Mouse (Mus musculus): ENCODE measurements around the gene Nmd3.

Gene Nmd3

GRCm38 (mm10) chr3:69721814-69722186 is at the start of gene Nmd3:
Nmd3 (plus strand) TSS chr3:69721985.
- Histone ChIP-seq H3K4me3 (replicated peaks; ENCODE audit: low read length) (peak within 1 kb of the TSS; percentile 94), H3K36me3 (ENCODE audit: insufficient read depth, low read length) (peaks cover 33% of the 10 kb centered on the region), H3K4me1 (replicated peaks; ENCODE audit: low read depth, low read length) (peaks cover 36% of the 10 kb centered on the region), H3K9me3 (ENCODE audit: low read length) (no peaks in the 10 kb centered on the region), H3K27me3 (ENCODE audit: insufficient read depth, low read length) (no peaks in the 10 kb centered on the region)
- no peak for TF ChIP-seq CTCF (conservative IDR thresholded peaks at IDR 0.05; ENCODE audit: low read length)
- TF ChIP-seq POU5F1 (IDR thresholded peaks at IDR 0.05; ENCODE audit: borderline replicate concordance, low read length) = no peak
- TF ChIP-seq NANOG (IDR thresholded peaks at IDR 0.05; ENCODE audit: borderline replicate concordance, low read length) = no peak

- no peaks in the 10 kb centered on the region for H3K36me3 ChIP-seq (ENCODE audit: insufficient read depth, low read length)
- H3K27me3 ChIP-seq (ENCODE audit: insufficient read depth, low read length) = no peaks in the 10 kb centered on the region
- no peaks in the 10 kb centered on the region for H3K4me1 ChIP-seq (replicated peaks; ENCODE audit: low read depth, low read length)
- TF ChIP-seq POU5F1 (IDR thresholded peaks at IDR 0.05; ENCODE audit: borderline replicate concordance, low read length) = no peak
- no peak for TF ChIP-seq NANOG (IDR thresholded peaks at IDR 0.05; ENCODE audit: borderline replicate concordance, low read length)
- TF ChIP-seq CTCF (conservative IDR thresholded peaks at IDR 0.05; ENCODE audit: low read length) = no peak
- no peak overlapping the region for H3K4me3 ChIP-seq (replicated peaks; ENCODE audit: low read length)
- H3K9me3 ChIP-seq (ENCODE audit: low read length) = peaks cover 6% of the 10 kb centered on the region; the same call in 1 of the 2 replicates
Observed at GRCm38 (mm10) chr3:69673351-69673750, 48.4 kb upstream of the Nmd3 start.

- Histone ChIP-seq H3K36me3 (ENCODE audit: insufficient read depth, low read length) (no peaks in the 10 kb centered on the region), H3K9me3 (ENCODE audit: low read length) (peaks cover 6% of the 10 kb centered on the region; the same call in 1 of the 2 replicates), H3K27me3 (ENCODE audit: insufficient read depth, low read length) (no peaks in the 10 kb centered on the region), H3K4me3 (replicated peaks; ENCODE audit: low read length) (no peak overlapping the region), H3K4me1 (replicated peaks; ENCODE audit: low read depth, low read length) (no peaks in the 10 kb centered on the region)
- TF ChIP-seq CTCF (conservative IDR thresholded peaks at IDR 0.05; ENCODE audit: low read length) (no peak), NANOG (IDR thresholded peaks at IDR 0.05; ENCODE audit: borderline replicate concordance, low read length) (no peak), POU5F1 (IDR thresholded peaks at IDR 0.05; ENCODE audit: borderline replicate concordance, low read length) (no peak)
Observed at GRCm38 (mm10) chr3:69674206-69674605, 47.6 kb upstream of the Nmd3 start.

GRCm38 (mm10) chr3:69689791-69690190 is 32.0 kb upstream of the Nmd3 start:
- H3K4me1 ChIP-seq (replicated peaks; ENCODE audit: low read depth, low read length) = no peaks in the 10 kb centered on the region
- no peaks in the 10 kb centered on the region for H3K9me3 ChIP-seq (ENCODE audit: low read length)
- TF ChIP-seq POU5F1 (IDR thresholded peaks at IDR 0.05; ENCODE audit: borderline replicate concordance, low read length) (no peak), NANOG (IDR thresholded peaks at IDR 0.05; ENCODE audit: borderline replicate concordance, low read length) (no peak), CTCF (conservative IDR thresholded peaks at IDR 0.05; ENCODE audit: low read length) (no peak)

GRCm38 (mm10) chr3:69690939-69691338 is 30.8 kb upstream of the Nmd3 start:
- H3K4me3 ChIP-seq (replicated peaks; ENCODE audit: low read length) = no peak overlapping the region
- no peaks in the 10 kb centered on the region for H3K36me3 ChIP-seq (ENCODE audit: insufficient read depth, low read length)
- no peaks in the 10 kb centered on the region for H3K9me3 ChIP-seq (ENCODE audit: low read length)
- H3K27me3 ChIP-seq (ENCODE audit: insufficient read depth, low read length) = peaks cover 3% of the 10 kb centered on the region; the same call in 1 of the 2 replicates
- no peak for TF ChIP-seq CTCF (conservative IDR thresholded peaks at IDR 0.05; ENCODE audit: low read length)
- no peaks in the 10 kb centered on the region for H3K4me1 ChIP-seq (replicated peaks; ENCODE audit: low read depth, low read length)

More at GRCm38 (mm10) chr3:69689791-69690190, 32.0 kb upstream of the Nmd3 start:
- Histone ChIP-seq H3K4me3 (replicated peaks; ENCODE audit: low read length) (no peak overlapping the region), H3K27me3 (ENCODE audit: insufficient read depth, low read length) (peaks cover 3% of the 10 kb centered on the region; the same call in 1 of the 2 replicates), H3K36me3 (ENCODE audit: insufficient read depth, low read length) (no peaks in the 10 kb centered on the region)

GRCm38 (mm10) chr3:69699851-69700500 is 21.8 kb upstream of the Nmd3 start:
- H3K27me3 ChIP-seq (ENCODE audit: insufficient read depth, low read length) = no peaks in the 10 kb centered on the region; the same call in 1 of the 2 replicates
- H3K4me3 ChIP-seq (replicated peaks; ENCODE audit: low read length) = no peak overlapping the region
- peaks cover 15% of the 10 kb centered on the region for H3K4me1 ChIP-seq (replicated peaks; ENCODE audit: low read depth, low read length)
- no peaks in the 10 kb centered on the region for H3K36me3 ChIP-seq (ENCODE audit: insufficient read depth, low read length)
- TF ChIP-seq CTCF (conservative IDR thresholded peaks at IDR 0.05; ENCODE audit: low read length) (no peak), POU5F1 (IDR thresholded peaks at IDR 0.05; ENCODE audit: borderline replicate concordance, low read length) (no peak), NANOG (IDR thresholded peaks at IDR 0.05; ENCODE audit: borderline replicate concordance, low read length) (peak; percentile 81)
- no peaks in the 10 kb centered on the region for H3K9me3 ChIP-seq (ENCODE audit: low read length)

GRCm38 (mm10) chr3:69701905-69702304 is 19.9 kb upstream of the Nmd3 start:
- TF ChIP-seq CTCF (conservative IDR thresholded peaks at IDR 0.05; ENCODE audit: low read length) = peak; percentile 28
- no peak for TF ChIP-seq NANOG (IDR thresholded peaks at IDR 0.05; ENCODE audit: borderline replicate concordance, low read length)
- Histone ChIP-seq H3K4me3 (replicated peaks; ENCODE audit: low read length) (no peak overlapping the region), H3K9me3 (ENCODE audit: low read length) (no peaks in the 10 kb centered on the region), H3K36me3 (ENCODE audit: insufficient read depth, low read length) (no peaks in the 10 kb centered on the region), H3K4me1 (replicated peaks; ENCODE audit: low read depth, low read length) (peaks cover 15% of the 10 kb centered on the region), H3K27me3 (ENCODE audit: insufficient read depth, low read length) (no peaks in the 10 kb centered on the region; the same call in 1 of the 2 replicates)

- Histone ChIP-seq H3K4me3 (replicated peaks; ENCODE audit: low read length) (no peak overlapping the region), H3K27me3 (ENCODE audit: insufficient read depth, low read length) (no peaks in the 10 kb centered on the region), H3K4me1 (replicated peaks; ENCODE audit: low read depth, low read length) (peaks cover 15% of the 10 kb centered on the region), H3K36me3 (ENCODE audit: insufficient read depth, low read length) (no peaks in the 10 kb centered on the region), H3K9me3 (ENCODE audit: low read length) (no peaks in the 10 kb centered on the region)
- TF ChIP-seq NANOG (IDR thresholded peaks at IDR 0.05; ENCODE audit: borderline replicate concordance, low read length) (no peak), CTCF (conservative IDR thresholded peaks at IDR 0.05; ENCODE audit: low read length) (no peak), POU5F1 (IDR thresholded peaks at IDR 0.05; ENCODE audit: borderline replicate concordance, low read length) (no peak)
Observed at GRCm38 (mm10) chr3:69702421-69702820, 19.4 kb upstream of the Nmd3 start.
